Mouse (Mus musculus): ENCODE results near the gene 7530416G11Rik. TPM values are rescaled to one million over a fixed set of nuclear protein-coding genes. Genes with fewer than 3 reads are reported as not detected.

Gene 7530416G11Rik
- total RNA-seq, 1 experiment from 2014 or later: not detected

Other genes with a start within 250 kb of the 7530416G11Rik start
- gene Atxn10, start 167.0 kb downstream of the 7530416G11Rik start, total RNA-seq (2017): 48.6 and 54.6 TPM in 2 replicates
- not detected in 2 replicates for gene Wnt7b, start 79.2 kb upstream of the 7530416G11Rik start, total RNA-seq (2017)
- gene Ppara, start 231.8 kb upstream of the 7530416G11Rik start, total RNA-seq (2017): not detected in 2 replicates